Mouse (Mus musculus): ENCODE results near the gene Bud23. TPM values are rescaled to one million over a fixed set of nuclear protein-coding genes. Genes with fewer than 3 reads are reported as not detected.

The Bud23 gene
- polyA plus RNA-seq, 1 experiment from 2014 or later, result 109 TPM

DNA sequence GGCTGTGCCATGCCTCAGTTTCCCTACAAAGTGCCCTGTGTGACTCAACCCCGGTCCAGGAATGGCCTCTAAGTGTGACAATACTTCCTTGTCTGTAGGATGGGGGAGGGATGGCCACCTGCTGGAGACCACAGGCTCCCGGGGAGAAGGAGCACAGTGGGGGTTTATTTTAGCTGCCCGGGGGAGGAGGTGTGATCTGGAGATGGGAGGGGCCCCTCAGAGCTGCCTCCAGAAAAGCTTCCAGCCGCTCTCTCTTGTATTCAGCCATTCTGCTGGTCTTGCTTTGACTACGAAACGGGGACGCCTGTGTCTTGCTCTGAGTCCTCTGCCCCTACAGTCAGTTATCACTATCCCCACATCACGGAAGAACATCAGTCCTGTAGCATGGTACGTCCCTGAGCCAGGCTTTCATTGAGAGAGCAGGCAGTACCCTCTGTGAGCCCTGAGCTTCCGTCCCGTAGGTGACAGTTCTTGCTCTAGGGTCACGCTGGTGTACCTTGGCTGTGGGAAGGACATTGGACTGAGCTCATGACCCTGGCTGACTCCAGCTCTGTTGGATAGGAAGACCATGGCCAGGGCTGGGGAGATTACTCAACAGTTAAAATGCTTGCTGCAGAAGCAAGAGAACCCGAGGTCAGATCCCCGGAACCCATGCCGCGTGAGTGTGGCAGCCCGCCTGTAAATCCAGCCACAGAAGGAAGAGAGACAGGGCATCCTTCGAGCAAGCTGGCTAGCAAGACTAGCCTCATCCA is 29.0 kb downstream of the Bud23 start:
- Histone ChIP-seq H3K36me3 (peaks cover 20% of the 10 kb centered on the region; the same call in 1 of the 2 replicates), H3K4me3 (no peak overlapping the region), H3K9ac (no peak overlapping the region), H3K27ac (no peak overlapping the region), H3K4me2 (no peak overlapping the region), H3K4me1 (peaks cover 6% of the 10 kb centered on the region; the same call in 1 of the 2 replicates), H3K9me3 (no peaks in the 10 kb centered on the region), H3K27me3 (no peaks in the 10 kb centered on the region)
- ATAC-seq (ENCODE audit: insufficient number of reproducible peaks, low FRiP score, low TSS enrichment, low read depth), result no peak
- 68% methylated on average over 18 of the region's 18 CpGs for WGBS

DNA sequence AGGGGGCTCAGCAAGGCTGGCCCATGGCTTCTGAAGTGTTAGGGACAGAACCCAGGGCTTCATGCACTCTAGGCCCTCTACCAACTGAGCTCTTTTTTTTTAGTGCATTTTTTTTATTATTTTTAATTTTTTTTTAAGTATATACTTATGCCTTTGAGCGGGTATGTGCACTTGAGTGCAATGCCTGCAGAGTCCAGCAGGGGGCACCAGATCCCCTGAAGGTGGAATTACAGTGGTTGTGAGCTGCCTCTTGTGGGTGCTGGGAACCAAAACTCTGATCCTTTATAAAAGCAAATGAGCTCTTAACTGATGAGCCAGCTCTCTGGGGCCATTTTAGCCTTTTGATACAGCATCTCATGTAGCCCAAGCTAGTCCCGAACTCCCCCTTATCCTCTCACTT is 30.2 kb downstream of the Bud23 start:
- Histone ChIP-seq H3K4me1 (peaks cover 8% of the 10 kb centered on the region; the same call in 1 of the 2 replicates), H3K27me3 (no peaks in the 10 kb centered on the region), H3K9ac (no peak overlapping the region), H3K27ac (no peak overlapping the region), H3K4me3 (no peak overlapping the region), H3K9me3 (no peaks in the 10 kb centered on the region), H3K4me2 (no peak overlapping the region), H3K36me3 (peaks cover 20% of the 10 kb centered on the region; the same call in 1 of the 2 replicates)
- no peak for ATAC-seq (ENCODE audit: insufficient number of reproducible peaks, low FRiP score, low TSS enrichment, low read depth)
- 96% methylated on average over 2 of the region's 2 CpGs for WGBS

DNA sequence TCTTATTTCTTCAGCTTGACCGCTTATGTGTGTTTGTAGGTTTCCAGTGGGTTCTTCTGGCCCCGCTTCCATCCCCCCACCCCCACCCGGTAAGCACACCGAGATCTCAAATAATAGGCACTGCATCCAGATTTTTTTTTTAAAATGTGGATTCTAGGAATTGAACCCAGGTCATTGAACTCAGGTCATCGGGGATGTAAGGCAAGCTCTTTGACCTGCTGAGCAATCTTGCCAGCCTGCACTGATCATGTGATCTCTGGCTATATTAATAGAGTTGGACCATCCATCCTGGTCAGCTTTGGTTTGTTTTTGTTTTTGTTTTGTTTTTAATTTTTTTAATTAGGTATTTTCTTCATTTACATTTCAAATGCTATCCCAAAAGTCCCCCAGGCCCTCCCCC is 32.2 kb downstream of the Bud23 start:
- 90% methylated on average over 5 of the region's 5 CpGs for WGBS
- no peak overlapping the region for H3K4me3 ChIP-seq
- no peaks in the 10 kb centered on the region for H3K9me3 ChIP-seq
- peaks cover 5% of the 10 kb centered on the region; the same call in 1 of the 2 replicates for H3K36me3 ChIP-seq
- no peak overlapping the region for H3K9ac ChIP-seq
- no peak for ATAC-seq (ENCODE audit: insufficient number of reproducible peaks, low FRiP score, low TSS enrichment, low read depth)
- H3K4me1 ChIP-seq, result peaks cover 21% of the 10 kb centered on the region
- no peaks in the 10 kb centered on the region for H3K27me3 ChIP-seq
- H3K27ac ChIP-seq, result no peak overlapping the region
- no peak overlapping the region for H3K4me2 ChIP-seq

DNA sequence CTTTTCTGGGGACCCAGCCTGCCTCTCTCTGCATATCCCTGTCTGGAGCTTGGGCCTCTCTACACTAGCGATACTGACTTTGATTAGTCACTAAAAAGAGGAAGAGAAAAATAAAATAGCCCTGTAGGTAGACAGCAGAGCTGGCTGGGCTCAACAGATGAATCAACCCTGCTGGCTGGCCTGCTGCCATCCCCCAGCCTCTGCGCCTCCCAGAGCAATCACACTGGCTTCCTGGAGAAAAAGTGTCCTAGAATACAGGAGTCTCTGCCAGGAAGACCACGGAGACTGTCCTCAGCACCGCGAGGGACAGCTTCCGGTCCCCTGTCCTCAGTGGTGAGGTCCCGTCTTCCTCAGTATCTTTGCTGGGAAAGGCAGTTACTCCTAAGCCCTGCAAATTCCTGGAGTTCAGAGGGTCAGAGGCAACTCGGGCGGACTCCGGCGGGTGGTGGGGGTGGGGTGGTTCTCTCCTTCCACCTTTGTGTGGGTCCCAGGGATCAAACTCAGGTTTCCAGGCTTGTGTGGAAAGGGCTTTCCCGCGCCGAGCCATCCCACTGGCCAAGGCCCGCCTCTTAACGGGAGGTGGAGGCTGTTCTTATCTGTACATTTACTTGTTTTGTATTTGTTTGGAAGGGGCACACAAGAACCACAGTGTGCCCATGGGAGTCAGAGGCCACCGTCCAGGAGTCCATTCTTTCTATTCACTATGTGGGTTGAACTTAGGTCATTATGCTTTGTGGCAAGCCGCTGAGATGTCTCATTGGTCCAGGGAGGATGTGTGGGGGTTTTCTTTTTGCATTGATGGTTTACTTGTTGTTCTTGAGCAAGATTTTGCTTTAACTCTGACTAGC is 35.5 kb downstream of the Bud23 start:
- Histone ChIP-seq H3K36me3 (no peaks in the 10 kb centered on the region; the same call in 1 of the 2 replicates), H3K4me2 (no peak overlapping the region), H3K4me1 (peaks cover 37% of the 10 kb centered on the region), H3K9ac (no peak overlapping the region), H3K27ac (no peak overlapping the region), H3K27me3 (no peaks in the 10 kb centered on the region), H3K4me3 (no peak overlapping the region), H3K9me3 (no peaks in the 10 kb centered on the region)
- ATAC-seq (ENCODE audit: insufficient number of reproducible peaks, low FRiP score, low TSS enrichment, low read depth), result no peak
- 56% methylated on average over 18 of the region's 18 CpGs for WGBS

DNA sequence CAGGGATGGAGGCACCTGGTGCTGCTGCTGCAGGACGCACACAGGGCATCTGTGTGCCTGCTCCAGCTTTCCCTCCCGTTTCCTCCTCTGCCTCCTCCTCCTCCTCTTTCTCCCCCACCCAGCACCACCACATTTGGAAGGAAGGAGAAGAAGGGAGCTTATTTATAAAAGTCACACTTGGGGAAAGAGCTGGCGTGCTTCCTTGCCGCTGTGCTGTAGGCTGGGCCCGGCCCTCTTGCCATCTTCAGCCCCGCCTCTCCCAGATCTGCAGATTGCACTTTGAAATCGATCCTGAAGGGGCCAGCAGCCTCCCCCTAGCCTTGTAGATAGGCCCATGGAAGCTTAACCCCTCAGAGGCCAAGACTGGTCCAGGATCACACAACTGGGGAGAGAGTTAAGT is 38.9 kb downstream of the Bud23 start:
- H3K9me3 ChIP-seq, result no peaks in the 10 kb centered on the region
- H3K27me3 ChIP-seq, result no peaks in the 10 kb centered on the region
- peak overlapping the region; percentile 26; the same call in 1 of the 2 replicates for H3K4me2 ChIP-seq
- H3K27ac ChIP-seq, result peak overlapping the region; percentile 17; the same call in 1 of the 2 replicates
- peaks cover 59% of the 10 kb centered on the region for H3K4me1 ChIP-seq
- no peaks in the 10 kb centered on the region for H3K36me3 ChIP-seq
- no peak overlapping the region for H3K9ac ChIP-seq
- WGBS, result 10% methylated on average over 7 of the region's 7 CpGs
- ATAC-seq (ENCODE audit: insufficient number of reproducible peaks, low FRiP score, low TSS enrichment, low read depth), result no peak
- peak overlapping the region; percentile 7 for H3K4me3 ChIP-seq

DNA sequence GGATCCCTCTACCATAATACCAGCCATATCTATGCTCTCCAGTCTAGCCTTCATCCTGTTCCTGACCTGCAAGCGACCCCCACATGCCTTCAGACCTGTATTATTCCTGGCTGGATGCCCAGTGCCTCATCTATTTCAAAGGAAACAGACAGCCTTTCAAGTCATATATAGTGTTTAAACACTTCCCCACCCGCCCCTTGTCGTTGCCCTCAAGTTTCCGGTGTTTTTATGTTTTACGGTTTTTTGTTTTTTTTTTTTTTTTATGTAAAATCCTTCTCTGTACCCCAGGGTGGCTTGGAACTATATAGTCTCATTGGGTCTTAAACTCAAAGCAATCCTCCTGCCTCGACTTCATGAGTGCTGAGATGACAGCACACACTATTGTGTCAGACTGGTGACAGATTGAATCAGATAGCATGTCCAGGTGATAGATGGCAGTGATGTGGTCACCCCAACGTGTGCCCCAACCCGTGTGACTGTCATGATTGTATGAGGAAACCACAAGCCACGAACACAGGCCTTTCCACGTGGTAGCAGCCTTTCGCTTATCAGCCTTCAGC is 40.0 kb downstream of the Bud23 start:
- WGBS, result 30% methylated on average over 11 of the region's 11 CpGs
- Histone ChIP-seq H3K36me3 (no peaks in the 10 kb centered on the region), H3K27ac (no peak overlapping the region), H3K9ac (no peak overlapping the region), H3K4me2 (peak overlapping the region; percentile 93), H3K27me3 (no peaks in the 10 kb centered on the region), H3K9me3 (no peaks in the 10 kb centered on the region), H3K4me1 (peaks cover 59% of the 10 kb centered on the region), H3K4me3 (peak overlapping the region; percentile 73)
- no peak for ATAC-seq (ENCODE audit: insufficient number of reproducible peaks, low FRiP score, low TSS enrichment, low read depth)

DNA sequence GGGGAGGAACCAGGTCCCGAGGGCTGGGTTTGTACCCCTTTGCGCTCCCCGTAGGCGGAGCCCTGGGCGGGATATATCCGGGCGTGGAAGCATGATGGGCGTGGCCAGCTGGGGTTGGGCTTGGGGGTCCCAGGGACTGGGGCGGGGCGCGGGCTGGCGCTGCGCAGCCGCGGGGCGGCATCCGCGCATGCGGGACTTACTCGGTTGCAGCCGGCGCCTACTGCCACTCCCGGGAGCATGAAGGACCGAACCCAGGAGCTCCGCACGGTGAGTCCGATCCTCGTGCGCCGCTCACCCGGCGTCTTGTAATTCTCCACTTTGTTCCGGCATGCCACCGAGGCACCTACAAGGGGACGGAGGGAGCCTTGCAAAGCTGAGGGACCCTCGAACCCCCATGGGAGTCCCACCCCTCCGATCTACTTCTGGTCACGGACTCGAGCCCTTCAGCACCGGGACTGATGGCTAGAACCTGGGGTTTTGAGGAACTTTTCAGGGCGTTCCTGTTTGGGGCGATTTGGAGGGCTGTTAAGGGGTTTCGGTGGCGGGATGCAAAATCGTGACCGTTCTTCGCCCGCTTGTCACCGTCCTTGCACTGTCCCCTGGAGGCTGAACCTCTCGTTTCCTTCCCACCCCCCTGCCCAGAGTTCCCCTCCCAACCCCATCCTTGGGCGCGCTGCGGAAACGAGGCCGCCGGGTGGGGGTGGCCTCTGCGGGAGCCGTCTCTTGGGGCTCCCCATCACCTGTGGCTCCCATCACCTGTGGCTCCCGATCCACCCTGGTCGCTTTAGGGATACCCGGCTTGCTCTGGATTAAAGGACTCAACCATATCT is 41.2 kb downstream of the Bud23 start, which contains the start of gene Stx1a:
Gene Stx1a, plus strand, starts transcription at position 139 of the 830 bp plus-strand sequence.
- Histone ChIP-seq H3K9ac (peak within 1 kb of the TSS; percentile 76), H3K27me3 (no peaks in the 10 kb centered on the region), H3K4me3 (peak within 1 kb of the TSS; percentile 73), H3K9me3 (no peaks in the 10 kb centered on the region), H3K36me3 (no peaks in the 10 kb centered on the region), H3K27ac (peak within 1 kb of the TSS; percentile 51), H3K4me2 (peak within 1 kb of the TSS; percentile 93), H3K4me1 (peaks cover 47% of the 10 kb centered on the region)
- peak; percentile 89 for ATAC-seq (ENCODE audit: insufficient number of reproducible peaks, low FRiP score, low TSS enrichment, low read depth)
- under 1% methylated on average over 61 of the region's 61 CpGs for WGBS

DNA sequence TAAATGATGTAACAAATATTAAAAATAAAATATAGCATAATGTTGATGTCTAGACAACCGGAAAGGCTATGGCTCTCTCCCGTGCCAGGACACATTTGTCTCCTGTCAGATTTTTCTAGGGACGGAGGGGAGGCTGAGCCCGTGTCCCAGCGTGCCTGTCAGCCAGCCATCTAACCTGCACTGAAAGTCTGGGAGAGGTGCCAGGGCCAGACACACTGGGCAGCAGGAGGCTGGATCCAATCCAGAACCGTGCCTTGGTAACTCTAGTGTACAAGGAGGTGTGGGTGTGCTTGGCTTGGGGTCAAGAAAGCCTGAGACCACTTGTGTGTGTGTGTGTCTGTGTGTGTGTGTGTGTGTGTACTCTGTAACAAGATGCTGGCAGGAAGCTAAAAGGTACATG is 42.9 kb downstream of the Bud23 start:
- H3K27me3 ChIP-seq, result no peaks in the 10 kb centered on the region
- H3K9ac ChIP-seq, result no peak overlapping the region
- ATAC-seq (ENCODE audit: insufficient number of reproducible peaks, low FRiP score, low TSS enrichment, low read depth), result no peak
- WGBS, result 38% methylated on average over 6 of the region's 6 CpGs
- H3K9me3 ChIP-seq, result no peaks in the 10 kb centered on the region
- no peak overlapping the region for H3K4me2 ChIP-seq
- H3K4me1 ChIP-seq, result peaks cover 45% of the 10 kb centered on the region
- no peaks in the 10 kb centered on the region for H3K36me3 ChIP-seq
- no peak overlapping the region for H3K4me3 ChIP-seq
- H3K27ac ChIP-seq, result peak overlapping the region; percentile 51; the same call in 1 of the 2 replicates

DNA sequence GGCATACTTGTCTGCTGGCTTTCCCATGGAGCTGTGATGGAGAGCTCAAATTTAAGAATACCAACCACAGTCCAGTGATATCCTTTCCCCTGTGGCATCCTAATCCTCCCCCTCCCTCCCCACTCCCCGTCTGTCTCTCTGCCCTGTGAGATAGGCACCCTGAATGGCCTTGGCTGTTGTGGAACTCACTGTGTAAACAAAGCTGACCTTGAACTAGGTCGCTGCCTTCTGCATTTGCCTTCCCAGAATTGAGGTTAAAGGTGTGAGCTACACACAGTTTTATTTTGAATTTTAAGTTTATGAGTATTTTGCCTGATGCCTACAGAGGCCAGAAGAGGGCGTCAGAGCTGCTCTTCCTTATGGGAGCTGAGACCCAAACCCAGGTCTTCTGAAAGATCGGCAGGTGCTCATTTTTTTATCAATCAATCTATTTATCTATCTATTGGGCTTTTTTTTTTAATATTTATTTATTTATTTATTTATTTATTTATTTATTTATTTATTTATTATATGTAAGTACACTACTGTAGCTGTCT is 48.5 kb downstream of the Bud23 start:
- Histone ChIP-seq H3K4me2 (no peak overlapping the region), H3K9ac (no peak overlapping the region), H3K27me3 (no peaks in the 10 kb centered on the region)

DNA sequence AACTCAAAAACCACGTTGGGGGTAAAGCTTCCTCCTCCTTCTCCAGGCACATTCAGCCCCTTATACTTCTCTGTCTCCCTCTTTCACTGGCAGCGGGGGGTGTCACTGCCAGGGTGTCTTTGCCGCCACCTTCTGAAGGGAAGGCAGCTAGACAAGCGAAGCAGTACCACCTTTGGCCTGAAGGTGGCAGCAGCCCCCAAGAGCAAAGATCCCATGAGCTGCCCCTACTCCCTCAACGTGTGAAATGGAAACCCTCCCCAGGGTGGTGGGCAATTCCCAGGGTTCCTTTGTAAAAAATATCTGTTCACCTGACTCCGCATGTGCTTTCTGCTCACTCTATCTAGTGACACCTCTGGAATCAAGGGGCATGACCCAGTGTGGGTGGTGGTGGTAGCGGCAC is 49.3 kb downstream of the Bud23 start:
- ATAC-seq (ENCODE audit: insufficient number of reproducible peaks, low FRiP score, low TSS enrichment, low read depth), result no peak
- no peak overlapping the region for H3K4me3 ChIP-seq
- no peak overlapping the region for H3K4me2 ChIP-seq
- no peaks in the 10 kb centered on the region for H3K36me3 ChIP-seq
- WGBS, result 12% methylated on average over 7 of the region's 7 CpGs
- H3K9ac ChIP-seq, result no peak overlapping the region
- H3K9me3 ChIP-seq, result no peaks in the 10 kb centered on the region
- H3K27ac ChIP-seq, result no peak overlapping the region
- no peaks in the 10 kb centered on the region for H3K27me3 ChIP-seq
- peaks cover 30% of the 10 kb centered on the region for H3K4me1 ChIP-seq

More for the DNA sequence above, 48.5 kb downstream of the Bud23 start:
- Histone ChIP-seq H3K9me3 (no peaks in the 10 kb centered on the region), H3K27ac (no peak overlapping the region), H3K4me1 (peaks cover 23% of the 10 kb centered on the region), H3K36me3 (no peaks in the 10 kb centered on the region), H3K4me3 (no peak overlapping the region)
- no peak for ATAC-seq (ENCODE audit: insufficient number of reproducible peaks, low FRiP score, low TSS enrichment, low read depth)
- 57% methylated on average over 4 of the region's 4 CpGs for WGBS
